Mouse (Mus musculus) embryonic facial prominence, embryonic 14.5 days (tissue): ENCODE data around the gene Olfr1037. TPM values are rescaled to one million over a fixed set of nuclear protein-coding genes. Genes with fewer than 3 reads are reported as not detected.

Experiments
- polyA plus RNA-seq: library from polyadenylated mRNA; unstranded; fragments of >200 nt; fragmentation: Nextera tagmentation; extraction: Ambion mirVana; gene quantifications from 2 replicates; pipeline ENCODE4 v1.2.1, GENCODE M21; 2014

Gene Olfr1037
- polyA plus RNA-seq, 1 experiment from 2014 or later = not detected

Other genes with a start within 250 kb of the Olfr1037 start
- not detected in 2 replicates for gene Olfr1019, start 241.9 kb downstream of the Olfr1037 start, polyA plus RNA-seq
- gene Olfr1020, start 240.4 kb downstream of the Olfr1037 start, polyA plus RNA-seq = not detected in 2 replicates
- gene Olfr1022, start 218.8 kb downstream of the Olfr1037 start, polyA plus RNA-seq = not detected in 2 replicates
- not detected in 2 replicates for gene Olfr1023, start 201.7 kb downstream of the Olfr1037 start, polyA plus RNA-seq
- not detected in 2 replicates for gene Olfr1024, start 182.3 kb downstream of the Olfr1037 start, polyA plus RNA-seq
- gene Olfr1025-ps1, start 172.2 kb downstream of the Olfr1037 start, polyA plus RNA-seq = 0.14 and 0.50 TPM in 2 replicates
- 0.13 TPM in 1 of 2 replicates, not detected in the other for gene Olfr1026, start 165.8 kb downstream of the Olfr1037 start, polyA plus RNA-seq
- gene Olfr1028, start 136.9 kb downstream of the Olfr1037 start, polyA plus RNA-seq = not detected in 2 replicates
- gene Olfr1029, start 113.5 kb downstream of the Olfr1037 start, polyA plus RNA-seq = not detected in 2 replicates
- gene Olfr1030, start 108.1 kb downstream of the Olfr1037 start, polyA plus RNA-seq = 0.07 TPM in 1 of 2 replicates, not detected in the other
- 0.22 TPM in 1 of 2 replicates, not detected in the other for gene Olfr1031, start 97.1 kb downstream of the Olfr1037 start, polyA plus RNA-seq
- not detected in 2 replicates for gene Olfr1032, start 81.8 kb downstream of the Olfr1037 start, polyA plus RNA-seq
- gene Olfr1033, start 66.8 kb downstream of the Olfr1037 start, polyA plus RNA-seq = 1.6 and 2.2 TPM in 2 replicates
- gene Olfr1034, start 41.5 kb downstream of the Olfr1037 start, polyA plus RNA-seq = 0.04 TPM in 2 replicates
- gene Olfr1036, start 13.4 kb downstream of the Olfr1037 start, polyA plus RNA-seq = not detected in 2 replicates
- gene Olfr1039, start 48.5 kb upstream of the Olfr1037 start, polyA plus RNA-seq = not detected in 2 replicates
- not detected in 2 replicates for gene Olfr1040, start 59.3 kb upstream of the Olfr1037 start, polyA plus RNA-seq
- not detected in 2 replicates for gene Olfr1042, start 74.5 kb upstream of the Olfr1037 start, polyA plus RNA-seq
- gene Olfr1043, start 80.1 kb upstream of the Olfr1037 start, polyA plus RNA-seq = not detected in 2 replicates
- 0.09 TPM in 1 of 2 replicates, not detected in the other for gene Olfr1044, start 90.4 kb upstream of the Olfr1037 start, polyA plus RNA-seq
- gene Olfr52, start 98.3 kb upstream of the Olfr1037 start, polyA plus RNA-seq = not detected in 2 replicates
- gene Olfr1045, start 115.6 kb upstream of the Olfr1037 start, polyA plus RNA-seq = not detected in 2 replicates
- not detected in 2 replicates for gene Olfr1046, start 131.9 kb upstream of the Olfr1037 start, polyA plus RNA-seq
- not detected in 2 replicates for gene Olfr1047, start 144.0 kb upstream of the Olfr1037 start, polyA plus RNA-seq
- gene Olfr1048, start 152.9 kb upstream of the Olfr1037 start, polyA plus RNA-seq = 0.29 TPM in 1 of 2 replicates, not detected in the other
- gene Olfr1049, start 170.9 kb upstream of the Olfr1037 start, polyA plus RNA-seq = not detected in 2 replicates
- not detected in 2 replicates for gene Olfr1051, start 191.7 kb upstream of the Olfr1037 start, polyA plus RNA-seq
- gene Olfr1052, start 205.1 kb upstream of the Olfr1037 start, polyA plus RNA-seq = 0.11 TPM in 1 of 2 replicates, not detected in the other
- gene Olfr1053, start 227.9 kb upstream of the Olfr1037 start, polyA plus RNA-seq = not detected in 2 replicates
- gene Olfr1054, start 248.0 kb upstream of the Olfr1037 start, polyA plus RNA-seq = not detected in 2 replicates